Mouse (Mus musculus): ENCODE results near the gene Spata21. TPM values are rescaled to one million over a fixed set of nuclear protein-coding genes. Genes with fewer than 3 reads are reported as not detected.

Gene Spata21
- polyA plus RNA-seq, 1 experiment from 2014 or later = 0.39 TPM

GRCm38 (mm10) chr4:141058835-141059234 is 29.3 kb upstream of the Spata21 start:
- no peaks in the 10 kb centered on the region for H3K36me3 ChIP-seq (ENCODE audit: control insufficient read depth, insufficient read depth, low read length)
- no peak overlapping the region for H3K4me3 ChIP-seq (ENCODE audit: low read depth, low read length)
- H3K4me1 ChIP-seq (ENCODE audit: control insufficient read depth, insufficient read depth, low read length) = peaks cover 16% of the 10 kb centered on the region
- WGBS = 73% methylated on average over 8 of the region's 9 CpGs
- no peaks in the 10 kb centered on the region for H3K9me3 ChIP-seq (replicated peaks; ENCODE audit: control insufficient read depth, low read length, poor library complexity, severe bottlenecking)
- H3K27ac ChIP-seq (ENCODE audit: low read length) = no peak overlapping the region
- no peak overlapping the region for H3K4me2 ChIP-seq (ENCODE audit: low read length)
- no peak overlapping the region for H3K9ac ChIP-seq (ENCODE audit: low read depth, low read length)
- no peaks in the 10 kb centered on the region for H3K27me3 ChIP-seq (ENCODE audit: control insufficient read depth, insufficient read depth, low read depth, low read length)
- no peak for ATAC-seq

- Histone ChIP-seq H3K27me3 (ENCODE audit: control insufficient read depth, insufficient read depth, low read depth, low read length) (no peaks in the 10 kb centered on the region), H3K4me2 (ENCODE audit: low read length) (peak overlapping the region; percentile 59), H3K27ac (ENCODE audit: low read length) (peak overlapping the region; percentile 89), H3K36me3 (ENCODE audit: control insufficient read depth, insufficient read depth, low read length) (no peaks in the 10 kb centered on the region), H3K4me1 (ENCODE audit: control insufficient read depth, insufficient read depth, low read length) (peaks cover 10% of the 10 kb centered on the region), H3K9ac (ENCODE audit: low read depth, low read length) (peak overlapping the region; percentile 67), H3K4me3 (ENCODE audit: low read depth, low read length) (peak overlapping the region; percentile 53), H3K9me3 (replicated peaks; ENCODE audit: control insufficient read depth, low read length, poor library complexity, severe bottlenecking) (no peaks in the 10 kb centered on the region)
- under 1% methylated on average over 31 of the region's 32 CpGs for WGBS
- ATAC-seq = peak; percentile 0; the same call in 1 of the 2 replicates
These were observed 28.3 kb upstream of the Spata21 start for GRCm38 (mm10) chr4:141059616-141060425.

- 0% methylated on average over 64 of the region's 77 CpGs for WGBS
- peak within 1 kb of the TSS; percentile 53 for H3K4me3 ChIP-seq (ENCODE audit: low read depth, low read length)
These were observed 27.5 kb upstream of the Spata21 start, which contains the start of gene Crocc for GRCm38 (mm10) chr4:141060426-141061301. TSS of gene Crocc (minus strand) at chr4:141060550.

GRCm38 (mm10) chr4:141064104-141064659 is 24.0 kb upstream of the Spata21 start:
- Histone ChIP-seq H3K9ac (ENCODE audit: low read depth, low read length) (no peak overlapping the region), H3K4me1 (ENCODE audit: control insufficient read depth, insufficient read depth, low read length) (peaks cover 9% of the 10 kb centered on the region), H3K4me3 (ENCODE audit: low read depth, low read length) (no peak overlapping the region), H3K27me3 (ENCODE audit: control insufficient read depth, insufficient read depth, low read depth, low read length) (no peaks in the 10 kb centered on the region), H3K36me3 (ENCODE audit: control insufficient read depth, insufficient read depth, low read length) (peaks cover 25% of the 10 kb centered on the region), H3K4me2 (ENCODE audit: low read length) (no peak overlapping the region), H3K27ac (ENCODE audit: low read length) (no peak overlapping the region), H3K9me3 (replicated peaks; ENCODE audit: control insufficient read depth, low read length, poor library complexity, severe bottlenecking) (no peaks in the 10 kb centered on the region)
- WGBS = 80% methylated on average over 4 of the region's 4 CpGs
- ATAC-seq = no peak

More at GRCm38 (mm10) chr4:141060426-141061301, 27.5 kb upstream of the Spata21 start, which contains the start of gene Crocc:
- Histone ChIP-seq H3K4me1 (ENCODE audit: control insufficient read depth, insufficient read depth, low read length) (peaks cover 10% of the 10 kb centered on the region), H3K36me3 (ENCODE audit: control insufficient read depth, insufficient read depth, low read length) (no peaks in the 10 kb centered on the region; the same call in 1 of the 2 replicates), H3K9ac (ENCODE audit: low read depth, low read length) (peak within 1 kb of the TSS; percentile 67), H3K9me3 (replicated peaks; ENCODE audit: control insufficient read depth, low read length, poor library complexity, severe bottlenecking) (no peaks in the 10 kb centered on the region), H3K27ac (ENCODE audit: low read length) (peak within 1 kb of the TSS; percentile 89), H3K4me2 (ENCODE audit: low read length) (peak within 1 kb of the TSS; percentile 59), H3K27me3 (ENCODE audit: control insufficient read depth, insufficient read depth, low read depth, low read length) (no peaks in the 10 kb centered on the region)
- ATAC-seq = peak; percentile 92

GRCm38 (mm10) chr4:141065123-141065522 is 23.0 kb upstream of the Spata21 start:
- Histone ChIP-seq H3K27me3 (ENCODE audit: control insufficient read depth, insufficient read depth, low read depth, low read length) (no peaks in the 10 kb centered on the region), H3K9ac (ENCODE audit: low read depth, low read length) (no peak overlapping the region), H3K36me3 (ENCODE audit: control insufficient read depth, insufficient read depth, low read length) (peaks cover 30% of the 10 kb centered on the region), H3K9me3 (replicated peaks; ENCODE audit: control insufficient read depth, low read length, poor library complexity, severe bottlenecking) (no peaks in the 10 kb centered on the region), H3K4me3 (ENCODE audit: low read depth, low read length) (no peak overlapping the region), H3K4me1 (ENCODE audit: control insufficient read depth, insufficient read depth, low read length) (peaks cover 3% of the 10 kb centered on the region; the same call in 1 of the 2 replicates), H3K27ac (ENCODE audit: low read length) (no peak overlapping the region; the same call in 1 of the 2 replicates), H3K4me2 (ENCODE audit: low read length) (no peak overlapping the region)
- ATAC-seq = peak; percentile 22
- 8% methylated on average over 8 of the region's 8 CpGs for WGBS

- no peak for ATAC-seq
- peaks cover 3% of the 10 kb centered on the region; the same call in 1 of the 2 replicates for H3K4me1 ChIP-seq (ENCODE audit: control insufficient read depth, insufficient read depth, low read length)
- H3K4me3 ChIP-seq (ENCODE audit: low read depth, low read length) = no peak overlapping the region
- no peaks in the 10 kb centered on the region for H3K9me3 ChIP-seq (replicated peaks; ENCODE audit: control insufficient read depth, low read length, poor library complexity, severe bottlenecking)
- no peak overlapping the region for H3K4me2 ChIP-seq (ENCODE audit: low read length)
- no peak overlapping the region for H3K9ac ChIP-seq (ENCODE audit: low read depth, low read length)
- WGBS = 76% methylated on average over 12 of the region's 12 CpGs
- no peaks in the 10 kb centered on the region for H3K27me3 ChIP-seq (ENCODE audit: control insufficient read depth, insufficient read depth, low read depth, low read length)
- H3K36me3 ChIP-seq (ENCODE audit: control insufficient read depth, insufficient read depth, low read length) = peaks cover 42% of the 10 kb centered on the region
- H3K27ac ChIP-seq (ENCODE audit: low read length) = peak overlapping the region; percentile 33
These were observed 21.2 kb upstream of the Spata21 start for GRCm38 (mm10) chr4:141066709-141067515.

GRCm38 (mm10) chr4:141067516-141068046 is 20.6 kb upstream of the Spata21 start:
- H3K9ac ChIP-seq (ENCODE audit: low read depth, low read length) = no peak overlapping the region
- H3K27ac ChIP-seq (ENCODE audit: low read length) = no peak overlapping the region
- H3K4me1 ChIP-seq (ENCODE audit: control insufficient read depth, insufficient read depth, low read length) = peaks cover 3% of the 10 kb centered on the region; the same call in 1 of the 2 replicates
- ATAC-seq = no peak
- no peaks in the 10 kb centered on the region for H3K27me3 ChIP-seq (ENCODE audit: control insufficient read depth, insufficient read depth, low read depth, low read length)
- peaks cover 42% of the 10 kb centered on the region for H3K36me3 ChIP-seq (ENCODE audit: control insufficient read depth, insufficient read depth, low read length)
- H3K4me3 ChIP-seq (ENCODE audit: low read depth, low read length) = no peak overlapping the region
- H3K9me3 ChIP-seq (replicated peaks; ENCODE audit: control insufficient read depth, low read length, poor library complexity, severe bottlenecking) = no peaks in the 10 kb centered on the region
- WGBS = 83% methylated on average over 9 of the region's 9 CpGs
- H3K4me2 ChIP-seq (ENCODE audit: low read length) = no peak overlapping the region

- no peaks in the 10 kb centered on the region for H3K9me3 ChIP-seq (replicated peaks; ENCODE audit: control insufficient read depth, low read length, poor library complexity, severe bottlenecking)
- H3K27me3 ChIP-seq (ENCODE audit: control insufficient read depth, insufficient read depth, low read depth, low read length) = no peaks in the 10 kb centered on the region
- ATAC-seq = no peak
- H3K9ac ChIP-seq (ENCODE audit: low read depth, low read length) = no peak overlapping the region
- H3K27ac ChIP-seq (ENCODE audit: low read length) = no peak overlapping the region
- H3K4me3 ChIP-seq (ENCODE audit: low read depth, low read length) = no peak overlapping the region
- H3K4me2 ChIP-seq (ENCODE audit: low read length) = no peak overlapping the region
- 90% methylated on average over 8 of the region's 8 CpGs for WGBS
- H3K4me1 ChIP-seq (ENCODE audit: control insufficient read depth, insufficient read depth, low read length) = peaks cover 3% of the 10 kb centered on the region; the same call in 1 of the 2 replicates
- H3K36me3 ChIP-seq (ENCODE audit: control insufficient read depth, insufficient read depth, low read length) = peaks cover 45% of the 10 kb centered on the region
These were observed 19.5 kb upstream of the Spata21 start for GRCm38 (mm10) chr4:141068655-141069054.

All from midbrain, embryonic 16.5 days (tissue).